Mouse (Mus musculus) spleen, embryonic (tissue): ENCODE measurements at regions not wholly inside any gene's neighbourhood (a gene's known extent, or its start where the extent isn't known, plus 50 kb on each side); places are given as distances from the start of the nearest gene placed in this dataset.

Experiments used
- CTCF ChIA-PET: fragments of 350-600 bp; sonication (Branson Sonifier 250); formaldehyde crosslinking; loops from one replicate; lab custom pipeline; 2022; lab: Charles Lee

- CTCF ChIA-PET = no interaction called here
Observed at GRCm38 (mm10) chr3:134099471-134100125, 136.7 kb upstream of the Cxxc4 start.

- CTCF ChIA-PET = no interaction called here
Observed at GRCm38 (mm10) chr3:134102151-134102738, 134.0 kb upstream of the Cxxc4 start.

GRCm38 (mm10) chr3:134104625-134105024 is 131.7 kb upstream of the Cxxc4 start:
- CTCF ChIA-PET = no interaction called here

GRCm38 (mm10) chr3:134105112-134105511 is 131.2 kb upstream of the Cxxc4 start:
- CTCF ChIA-PET = no interaction called here

GRCm38 (mm10) chr3:134105567-134105966 is 130.7 kb upstream of the Cxxc4 start:
- CTCF ChIA-PET = no interaction called here

GRCm38 (mm10) chr3:134114501-134114900 is 121.8 kb upstream of the Cxxc4 start:
- CTCF ChIA-PET = no interaction called here

GRCm38 (mm10) chr3:134115007-134115406 is 121.3 kb upstream of the Cxxc4 start:
- CTCF ChIA-PET = no interaction called here

GRCm38 (mm10) chr3:134118898-134119297 is 117.4 kb upstream of the Cxxc4 start:
- CTCF ChIA-PET = no interaction called here

GRCm38 (mm10) chr3:134124982-134125381 is 111.3 kb upstream of the Cxxc4 start:
- CTCF ChIA-PET = no interaction called here

- CTCF ChIA-PET = no interaction called here
Observed at GRCm38 (mm10) chr3:134130412-134130811, 105.9 kb upstream of the Cxxc4 start.

- CTCF ChIA-PET = no interaction called here
Observed at GRCm38 (mm10) chr3:134145251-134145650, 91.0 kb upstream of the Cxxc4 start.

GRCm38 (mm10) chr3:134145935-134146334 is 90.3 kb upstream of the Cxxc4 start:
- CTCF ChIA-PET = no interaction called here

GRCm38 (mm10) chr3:134146373-134147224 is 89.7 kb upstream of the Cxxc4 start:
- CTCF ChIA-PET = no interaction called here

- CTCF ChIA-PET = no interaction called here
Observed at GRCm38 (mm10) chr3:134162288-134162687, 74.0 kb upstream of the Cxxc4 start.

GRCm38 (mm10) chr3:134169922-134170321 is 66.4 kb upstream of the Cxxc4 start:
- CTCF ChIA-PET = no interaction called here

- CTCF ChIA-PET = no interaction called here
Observed at GRCm38 (mm10) chr3:134172357-134172756, 63.9 kb upstream of the Cxxc4 start.

- CTCF ChIA-PET = no interaction called here
Observed at GRCm38 (mm10) chr3:134178491-134179054, 57.7 kb upstream of the Cxxc4 start.

- CTCF ChIA-PET = no interaction called here
Observed at GRCm38 (mm10) chr3:134184042-134184441, 52.2 kb upstream of the Cxxc4 start.
